Mouse (Mus musculus) brain, embryonic 14.5 days (tissue): ENCODE data around the gene Adora1. TPM values are rescaled to one million over a fixed set of nuclear protein-coding genes. Genes with fewer than 3 reads are reported as not detected.

Experiments
- DNase-seq: peaks from one replicate; pipeline ENCODE4 v3.0.0-alpha.2; 2011; ENCODE audit warnings: low read depth
- CTCF ChIP-seq: fragments of 200-500 bp; IDR thresholded peaks from 2 replicates; pipeline ENCODE4 v1.5.1; 2012; ENCODE audit warnings: inconsistent platforms, mild to moderate bottlenecking, moderate library complexity, borderline replicate concordance; ENCODE audit not compliant: insufficient read depth, insufficient read length; ENCODE audit errors: extremely low read depth
- POLR2A ChIP-seq: fragments of 200-500 bp; IDR thresholded peaks from 2 replicates; pipeline ENCODE4 v1.6.1; 2012; ENCODE audit warnings: mild to moderate bottlenecking, inconsistent platforms, borderline replicate concordance; ENCODE audit not compliant: poor library complexity, insufficient read depth, insufficient read length, severe bottlenecking; ENCODE audit errors: extremely low read depth
- polyA plus RNA-seq: library from polyadenylated mRNA; depleted of rRNA; stranded (reverse); fragments of >200 nt; gene quantifications from 2 replicates; pipeline ENCODE4 v1.2.3, GENCODE M21; 2012

The Adora1 gene
- polyA plus RNA-seq, 1 experiment, result 15.2 TPM

DNA sequence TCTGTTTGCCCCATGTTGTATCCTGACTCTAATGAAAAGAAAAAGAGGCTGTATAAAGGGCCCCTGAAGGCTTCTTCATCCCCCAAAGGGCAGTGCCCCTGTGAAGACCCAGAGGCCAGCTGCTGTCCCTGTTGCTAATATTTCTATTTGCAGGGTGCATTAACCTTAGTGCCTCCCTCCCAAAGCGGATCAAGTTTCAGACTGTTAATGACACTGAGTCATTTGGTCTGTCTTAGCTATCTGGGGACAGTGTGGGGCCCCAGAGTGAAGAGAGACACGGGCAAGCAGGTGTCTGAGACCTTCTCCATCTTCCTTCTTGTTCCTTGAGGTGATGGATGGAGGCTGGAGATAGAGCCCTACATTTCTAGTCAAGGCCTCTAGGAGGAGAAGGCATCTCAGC is 40.1 kb downstream of the Adora1 start:
- no peak for TF ChIP-seq CTCF
- TF ChIP-seq POLR2A, result no peak
- DNase-seq, result no peak

DNA sequence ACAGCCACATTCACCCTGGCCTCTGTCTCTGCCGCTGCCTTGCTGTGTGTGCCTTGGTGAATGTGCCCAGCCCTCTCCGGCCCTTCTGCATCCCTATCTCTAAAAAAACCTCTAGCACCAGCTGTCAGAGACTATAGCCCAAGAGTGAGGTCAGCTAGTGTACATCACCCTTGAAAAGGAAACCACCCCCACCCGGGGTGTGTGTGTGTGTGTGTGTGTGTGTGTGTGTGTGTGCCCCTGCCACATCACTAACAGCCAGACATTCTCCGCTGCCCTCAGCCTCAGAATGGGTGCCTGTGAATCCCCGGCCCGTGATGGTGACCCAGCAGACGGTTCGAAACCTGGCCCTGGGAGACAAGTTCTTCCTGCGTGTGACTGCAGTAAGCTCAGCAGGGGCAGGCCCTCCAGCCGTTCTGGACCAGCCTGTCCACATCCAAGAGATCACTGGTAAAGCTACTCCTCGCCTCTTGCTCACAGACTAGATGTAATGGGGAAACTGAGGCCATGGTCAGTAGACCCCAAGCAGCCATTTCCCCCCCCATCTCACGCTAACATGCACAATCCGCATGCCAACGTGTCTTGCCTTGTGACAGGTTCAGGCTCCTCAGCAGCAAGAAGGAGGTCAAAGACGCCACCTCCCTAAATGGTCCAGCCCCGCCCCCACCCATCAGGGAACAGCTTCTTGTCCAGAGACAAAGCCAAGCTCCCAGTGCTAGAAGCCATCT is 40.8 kb downstream of the Adora1 start:
- no peak for DNase-seq
- no peak for TF ChIP-seq CTCF
- no peak for TF ChIP-seq POLR2A

DNA sequence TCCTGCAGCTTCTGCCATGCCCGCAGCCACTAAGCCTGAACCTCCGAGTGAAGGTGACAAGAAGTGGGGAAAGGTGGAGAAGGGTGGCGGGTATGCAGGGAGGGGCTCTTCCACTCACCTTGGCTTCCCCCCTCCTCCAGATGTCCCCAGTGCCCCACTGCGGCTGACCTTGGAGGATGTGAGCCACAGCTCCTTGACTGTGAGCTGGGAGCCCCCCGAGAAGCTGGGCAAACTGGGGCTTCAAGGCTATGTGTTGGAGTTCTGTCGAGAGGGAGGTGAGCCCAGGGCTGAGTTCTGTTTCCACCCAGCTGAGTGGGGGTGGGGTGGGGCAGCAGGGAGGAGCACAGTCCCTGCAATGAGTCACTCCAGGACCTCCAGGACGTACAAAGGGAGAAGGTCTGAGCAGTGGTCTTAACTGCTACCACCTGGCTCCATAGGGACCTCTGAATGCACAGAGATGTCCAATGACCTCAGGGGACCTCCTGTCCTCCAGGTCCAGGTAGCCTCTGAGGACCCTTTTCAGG is 41.5 kb downstream of the Adora1 start:
- no peak for DNase-seq
- TF ChIP-seq POLR2A, result no peak
- no peak for TF ChIP-seq CTCF

DNA sequence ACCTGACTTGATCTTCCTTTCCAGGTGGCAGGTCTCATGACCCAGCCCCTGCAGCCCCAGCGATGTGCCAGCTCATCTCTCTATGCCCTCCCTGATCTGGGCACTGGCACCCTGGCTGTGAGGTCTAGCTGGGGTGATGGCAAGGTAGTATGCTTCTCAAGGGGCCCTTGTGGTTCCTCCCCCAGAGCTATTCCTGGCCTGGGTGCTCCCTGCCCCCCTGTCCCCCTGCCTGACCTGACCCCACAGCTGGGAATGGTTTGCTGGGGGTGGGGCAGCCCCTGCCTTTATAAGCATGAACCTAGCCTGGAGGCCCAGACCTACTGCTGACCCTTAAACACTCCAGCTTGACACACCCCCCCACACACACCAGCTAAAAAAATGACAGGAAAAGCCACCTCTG is 42.1 kb downstream of the Adora1 start, which contains the start of gene Mybph:
Gene Mybph (plus strand): TSS at position 323 of the 400 bp plus-strand sequence.
- TF ChIP-seq CTCF (no peak), POLR2A (no peak)
- no peak for DNase-seq

DNA sequence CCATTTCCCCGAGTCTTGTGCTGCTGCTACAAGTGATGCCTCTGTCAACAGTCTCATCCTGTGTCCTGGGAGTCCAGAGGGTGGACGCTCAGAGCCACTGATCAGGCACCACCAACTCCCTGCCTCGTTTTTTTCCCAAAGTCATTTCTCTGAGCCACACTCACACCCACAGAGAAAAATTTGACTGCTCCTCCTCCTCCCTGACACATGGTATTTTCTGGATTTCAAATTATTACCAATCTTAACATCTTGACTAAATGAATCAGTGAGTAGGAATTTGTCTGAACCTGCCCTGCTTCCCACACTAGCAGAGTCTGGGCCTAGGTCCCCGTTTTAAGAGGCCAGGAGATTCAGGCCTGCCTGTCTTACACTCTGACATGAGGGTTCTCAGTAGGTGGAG is 43.2 kb downstream of the Adora1 start:
- TF ChIP-seq CTCF (no peak), POLR2A (no peak)
- no peak for DNase-seq

DNA sequence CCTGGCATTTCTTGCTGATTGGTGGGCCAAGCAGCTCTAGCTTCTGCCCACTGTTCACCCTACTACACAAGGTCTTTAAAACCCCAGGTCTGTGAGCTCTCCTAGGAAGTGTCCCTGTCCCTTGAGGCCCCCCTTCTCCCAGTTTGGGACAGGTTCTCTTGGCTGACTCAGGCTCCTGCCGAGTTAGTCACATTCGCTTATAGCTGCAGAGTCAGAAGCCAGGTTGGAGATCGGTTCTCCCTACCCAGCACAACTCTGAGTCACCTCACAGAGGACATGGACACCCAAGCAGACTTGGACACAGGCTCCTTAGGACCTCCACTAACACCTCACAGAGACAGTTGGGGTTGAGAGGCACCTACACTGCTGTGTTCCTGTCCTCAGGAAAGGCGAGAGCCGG is 44.0 kb downstream of the Adora1 start:
- no peak for TF ChIP-seq POLR2A
- TF ChIP-seq CTCF, result no peak
- DNase-seq, result no peak

DNA sequence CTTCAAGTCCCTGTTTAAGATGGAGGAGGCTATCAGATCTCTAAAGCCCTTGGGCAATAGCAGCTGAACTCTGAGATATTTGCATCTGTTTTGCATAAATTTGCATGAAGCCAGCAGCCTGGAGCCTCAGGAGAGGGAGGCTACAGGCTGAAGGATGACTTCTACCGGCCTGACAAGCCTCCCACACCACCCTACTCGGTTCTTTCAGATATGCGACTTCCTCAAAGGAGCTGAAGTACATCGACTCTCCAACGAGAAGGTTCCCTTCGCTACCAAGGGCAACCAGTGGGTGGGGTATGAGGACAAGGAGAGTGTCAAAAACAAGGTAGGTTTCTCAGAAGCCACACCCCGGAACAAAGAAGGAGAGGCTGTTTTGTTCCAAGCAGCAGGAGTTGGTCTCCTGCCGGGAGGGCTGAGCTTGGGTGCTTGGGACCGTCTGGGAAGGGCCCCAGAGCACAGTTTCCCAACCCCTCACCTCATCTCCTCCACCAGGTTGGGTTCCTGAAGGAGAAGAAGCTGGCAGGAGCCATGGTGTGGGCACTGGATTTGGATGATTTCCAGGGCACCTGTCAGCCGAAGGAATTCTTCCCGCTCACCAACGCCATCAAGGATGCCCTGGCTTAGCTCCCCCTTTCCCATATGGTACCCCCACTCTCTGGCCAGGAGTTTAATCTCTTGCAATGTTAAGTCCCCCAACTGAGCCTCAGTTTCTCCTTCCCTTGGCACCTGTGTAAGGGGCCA is 46.1 kb downstream of the Adora1 start:
- peak; percentile 13; the same call in 1 of the 2 replicates for TF ChIP-seq CTCF
- no peak for TF ChIP-seq POLR2A
- peak; percentile 72 for DNase-seq

DNA sequence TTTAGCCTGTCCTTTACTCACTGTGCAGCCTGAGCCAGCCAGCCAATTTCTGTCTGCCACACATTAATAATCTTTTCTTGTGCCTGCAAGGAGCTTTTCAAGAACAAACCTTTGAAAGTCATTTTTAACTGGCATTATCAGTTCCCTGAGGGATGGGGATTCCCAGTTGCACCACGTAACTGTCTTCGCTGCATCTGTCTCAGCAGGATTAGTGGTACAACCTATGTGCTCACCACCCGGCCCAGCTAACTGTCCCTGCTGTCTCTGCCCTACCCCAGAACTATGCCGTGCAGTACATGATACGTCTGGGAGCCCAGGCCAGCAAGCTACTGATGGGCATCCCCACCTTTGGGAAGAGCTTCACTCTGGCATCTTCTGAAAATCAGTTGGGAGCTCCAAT is 47.0 kb downstream of the Adora1 start:
- no peak for TF ChIP-seq CTCF
- TF ChIP-seq POLR2A, result no peak
- peak; percentile 55 for DNase-seq

DNA sequence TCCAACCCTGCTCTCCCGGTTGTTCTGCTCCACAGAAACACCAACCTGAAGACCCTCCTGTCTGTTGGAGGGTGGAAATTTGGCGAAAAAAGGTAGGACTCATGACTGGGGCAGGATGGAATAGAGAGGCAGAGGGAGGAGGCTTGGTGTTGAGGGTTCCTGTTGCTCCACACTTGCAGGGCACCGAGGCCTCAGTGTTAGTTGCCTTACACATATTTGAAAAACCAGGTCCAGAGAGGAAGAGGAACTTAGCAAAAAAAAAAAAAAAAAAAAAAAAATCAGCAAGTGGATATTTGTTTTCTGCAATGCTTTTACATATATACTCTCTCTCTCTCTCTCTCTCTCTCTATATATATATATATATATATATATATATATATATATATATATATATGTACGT is 51.1 kb downstream of the Adora1 start:
- no peak for TF ChIP-seq POLR2A
- no peak for TF ChIP-seq CTCF
- no peak for DNase-seq

DNA sequence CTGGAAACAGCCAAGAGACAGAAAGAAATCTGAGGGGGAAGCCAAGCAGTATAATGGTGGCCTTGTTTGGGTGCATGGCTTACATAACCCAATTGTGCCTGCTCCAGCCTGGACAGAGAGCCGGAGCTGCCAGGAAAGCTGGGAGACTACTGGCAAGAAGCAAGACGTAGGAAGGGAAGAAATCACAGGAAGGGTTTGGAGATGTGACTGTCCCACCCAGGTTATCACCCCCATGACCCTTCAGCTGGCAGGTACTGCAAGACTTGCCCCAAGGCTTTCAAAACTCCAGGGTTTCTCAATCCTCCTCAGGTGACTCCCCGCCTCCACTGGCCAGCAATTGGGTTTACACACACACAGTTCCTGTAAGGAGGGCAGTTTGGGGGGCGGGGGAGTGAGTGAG is 53.2 kb downstream of the Adora1 start, which contains the start of gene Chil1:
Gene Chil1 (plus strand): TSS at position 152 of the 400 bp plus-strand sequence.
- TF ChIP-seq CTCF (no peak), POLR2A (no peak)
- DNase-seq, result peak; percentile 63

DNA sequence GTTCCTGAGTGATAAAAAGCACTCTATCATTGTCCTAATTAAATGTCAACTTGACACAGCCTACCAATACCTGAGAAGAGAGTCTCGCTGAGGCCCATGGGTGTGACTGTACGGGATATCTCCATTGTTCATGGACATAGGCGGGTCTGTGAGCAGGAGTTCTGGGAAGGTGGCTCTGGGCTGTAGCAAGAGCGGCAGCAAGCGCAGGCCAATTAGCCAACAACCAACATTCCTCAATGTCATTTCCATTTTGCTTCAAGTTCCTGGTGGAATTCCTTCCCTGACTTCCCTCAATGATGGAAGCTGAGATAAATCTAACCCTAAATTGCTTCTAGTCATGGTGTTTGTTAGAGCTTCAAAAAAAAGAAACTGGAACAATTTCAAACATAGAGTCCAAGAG is 57.3 kb downstream of the Adora1 start:
- TF ChIP-seq CTCF (no peak), POLR2A (no peak)
- no peak for DNase-seq
